Mouse (Mus musculus): ENCODE data around the gene Osbpl3.

Gene Osbpl3

GRCm38 (mm10) chr6:50301121-50301520 is 154.9 kb downstream of the Osbpl3 start:
- in situ Hi-C loops (cut with MboI; ENCODE audit: low sequenced_read_pairs) = loop anchor here (10.0 kb wide), 1 partner anchor 186 kb away; the partner anchor contains the start of gene Mpp6

GRCm38 (mm10) chr6:50300622-50301021 is 155.4 kb downstream of the Osbpl3 start:
- in situ Hi-C loops (cut with MboI; ENCODE audit: low sequenced_read_pairs) = loop anchor here (10.0 kb wide), 1 partner anchor 186 kb away; the partner anchor contains the start of gene Mpp6

GRCm38 (mm10) chr6:50299071-50299470 is 156.9 kb downstream of the Osbpl3 start:
- in situ Hi-C loops (cut with MboI; ENCODE audit: low sequenced_read_pairs) = loop anchor here (25.0 kb wide), 1 partner anchor 787 kb away; no protein-coding TSS in a partner anchor

- in situ Hi-C loops (cut with MboI; ENCODE audit: low sequenced_read_pairs) = loop anchor here (25.0 kb wide), 1 partner anchor 785 kb away; no protein-coding TSS in a partner anchor
These were observed 158.3 kb downstream of the Osbpl3 start for GRCm38 (mm10) chr6:50297671-50298070.

- in situ Hi-C loops (cut with MboI; ENCODE audit: low sequenced_read_pairs) = loop anchor here (25.0 kb wide), 1 partner anchor 783 kb away; no protein-coding TSS in a partner anchor
These were observed 160.9 kb downstream of the Osbpl3 start for GRCm38 (mm10) chr6:50295136-50295535.

- in situ Hi-C loops (cut with MboI; ENCODE audit: low sequenced_read_pairs) = loop anchor here (25.0 kb wide), 1 partner anchor 782 kb away; no protein-coding TSS in a partner anchor
These were observed 161.9 kb downstream of the Osbpl3 start for GRCm38 (mm10) chr6:50294128-50294527.

GRCm38 (mm10) chr6:50291650-50292049 is 164.4 kb downstream of the Osbpl3 start:
- in situ Hi-C loops (cut with MboI; ENCODE audit: low sequenced_read_pairs) = loop anchor here (25.0 kb wide), 1 partner anchor 779 kb away; no protein-coding TSS in a partner anchor

- in situ Hi-C loops (cut with MboI; ENCODE audit: low sequenced_read_pairs) = loop anchor here (25.0 kb wide), 1 partner anchor 775 kb away; no protein-coding TSS in a partner anchor
These were observed 169.1 kb downstream of the Osbpl3 start for GRCm38 (mm10) chr6:50286881-50287280.

- in situ Hi-C loops (cut with MboI; ENCODE audit: low sequenced_read_pairs) = loop anchor here (25.0 kb wide), 1 partner anchor 767 kb away; no protein-coding TSS in a partner anchor
These were observed 176.4 kb downstream of the Osbpl3 start for GRCm38 (mm10) chr6:50279642-50280041.

- in situ Hi-C loops (cut with MboI; ENCODE audit: low sequenced_read_pairs) = no loop called here
These were observed 182.1 kb downstream of the Osbpl3 start for GRCm38 (mm10) chr6:50273947-50274346.

GRCm38 (mm10) chr6:50273416-50273815 is 182.6 kb downstream of the Osbpl3 start:
- in situ Hi-C loops (cut with MboI; ENCODE audit: low sequenced_read_pairs) = no loop called here

GRCm38 (mm10) chr6:50263670-50264069 is 192.3 kb downstream of the Osbpl3 start, which contains the start of gene Gsdme:
TSS of gene Gsdme (minus strand) at chr6:50263862.
- in situ Hi-C loops (cut with MboI; ENCODE audit: low sequenced_read_pairs) = no loop called here

- in situ Hi-C loops (cut with MboI; ENCODE audit: low sequenced_read_pairs) = no loop called here
These were observed 193.7 kb downstream of the Osbpl3 start for GRCm38 (mm10) chr6:50262310-50262709.

GRCm38 (mm10) chr6:50261922-50262261 is 194.1 kb downstream of the Osbpl3 start:
- in situ Hi-C loops (cut with MboI; ENCODE audit: low sequenced_read_pairs) = no loop called here

- in situ Hi-C loops (cut with MboI; ENCODE audit: low sequenced_read_pairs) = no loop called here
These were observed 194.6 kb downstream of the Osbpl3 start for GRCm38 (mm10) chr6:50261201-50261921.

GRCm38 (mm10) chr6:50255356-50255755 is 200.6 kb downstream of the Osbpl3 start:
- in situ Hi-C loops (cut with MboI; ENCODE audit: low sequenced_read_pairs) = no loop called here

- in situ Hi-C loops (cut with MboI; ENCODE audit: low sequenced_read_pairs) = no loop called here
These were observed 201.2 kb downstream of the Osbpl3 start for GRCm38 (mm10) chr6:50254723-50255184.

- in situ Hi-C loops (cut with MboI; ENCODE audit: low sequenced_read_pairs) = no loop called here
These were observed 203.3 kb downstream of the Osbpl3 start for GRCm38 (mm10) chr6:50252690-50253089.

- in situ Hi-C loops (cut with MboI; ENCODE audit: low sequenced_read_pairs) = no loop called here
These were observed 208.2 kb downstream of the Osbpl3 start for GRCm38 (mm10) chr6:50247791-50248190.

GRCm38 (mm10) chr6:50247356-50247755 is 208.6 kb downstream of the Osbpl3 start:
- in situ Hi-C loops (cut with MboI; ENCODE audit: low sequenced_read_pairs) = no loop called here

- in situ Hi-C loops (cut with MboI; ENCODE audit: low sequenced_read_pairs) = no loop called here
These were observed 211.0 kb downstream of the Osbpl3 start for GRCm38 (mm10) chr6:50244967-50245366.

- in situ Hi-C loops (cut with MboI; ENCODE audit: low sequenced_read_pairs) = no loop called here
These were observed 211.9 kb downstream of the Osbpl3 start for GRCm38 (mm10) chr6:50244126-50244525.
